Mouse (Mus musculus) liver, postnatal 0 days (tissue): Measurements from ENCODE around the gene Mxra7.

Experiments
- CTCF ChIP-seq: sonication (generic); IDR thresholded peaks from 2 replicates; pipeline ENCODE4 v1.5.1; 2016; ENCODE audit warnings: antibody characterized with exemption, low read depth
- EP300 ChIP-seq: IDR thresholded peaks from 2 replicates; pipeline ENCODE4 v1.6.1; 2016; ENCODE audit warnings: antibody characterized with exemption, low read depth, mild to moderate bottlenecking

- TF ChIP-seq EP300 (no peak), CTCF (no peak)
Measured at GRCm38 (mm10) chr11:116806136-116807071, 21.4 kb downstream of the Mxra7 start.
